Mouse (Mus musculus): Measurements from ENCODE around the gene Stip1. TPM values are rescaled to one million over a fixed set of nuclear protein-coding genes. Genes with fewer than 3 reads are reported as not detected.

Stip1 gene
- total and polyA plus RNA-seq, 3 experiments, result 284 to 430 (median 370) TPM

- TF ChIP-seq POLR2AphosphoS5 (IDR thresholded peaks at IDR 0.05; ENCODE audit: borderline replicate concordance, low read depth, low read length) (no peak), GATA1 (IDR thresholded peaks at IDR 0.05; ENCODE audit: low read depth, low read length) (no peak), MAZ (IDR thresholded peaks at IDR 0.05; ENCODE audit: low read depth, low read length) (peak; percentile 80; the same call in 1 of the 2 replicates), HCFC1 (IDR thresholded peaks at IDR 0.05; ENCODE audit: low read depth, low read length) (peak; percentile 93), SMC3 (IDR thresholded peaks at IDR 0.05; ENCODE audit: low read depth, low read length) (no peak)
Measured at GRCm38 (mm10) chr19:6974211-6975205, 65.3 kb downstream of the Stip1 start, which contains the start of gene Ppp1r14b (continued).

GRCm38 (mm10) chr19:6973581-6974190 lies 66.1 kb downstream of the Stip1 start:
- peaks cover 4 to 51% of the 10 kb centered on the region in 2 experiments for H3K4me1 ChIP-seq (ENCODE audit: control insufficient read depth in 1 of 2, insufficient read depth in 2 of 2, low read length in 2 of 2)
- peak; percentile 42; the same call in 1 of the 2 replicates for TF ChIP-seq NELFE (IDR thresholded peaks at IDR 0.05; ENCODE audit: low read depth, low read length)
- TF ChIP-seq USF2 (IDR thresholded peaks at IDR 0.05; ENCODE audit: borderline replicate concordance in 1 of 2, insufficient read depth in 1 of 2, low read depth in 1 of 2, low read length in 2 of 2), result no peak
- TF ChIP-seq MAX (IDR thresholded peaks at IDR 0.05; ENCODE audit: low read length), result 0 out of 2 replicates have a peak, but pooled peaks have one; percentile 14
- no peak; a peak in 1 of 4 replicates for TF ChIP-seq POLR2A (IDR thresholded peaks at IDR 0.05; ENCODE audit: control insufficient read depth in 1 of 2, insufficient read depth in 1 of 2, low read depth in 1 of 2, low read length in 2 of 2, poor library complexity in 1 of 2)
- DNase-seq (ENCODE audit: low read depth, low spot score), result peak; percentile 76
- peaks cover 0 to 27% of the 10 kb centered on the region in 2 experiments; a peak in 2 of 4 replicates for H3K36me3 ChIP-seq (ENCODE audit: control insufficient read depth in 1 of 2, insufficient read depth in 2 of 2, low read length in 2 of 2)
- H3K4me3 ChIP-seq (ENCODE audit: control insufficient read depth in 1 of 2, insufficient read depth in 1 of 2, low read depth in 2 of 2, low read length in 2 of 2), result peak overlapping the region; percentile 57 to 74
- H3K27ac ChIP-seq (ENCODE audit: control insufficient read depth, low read depth, low read length), result peak overlapping the region; percentile 94
- H3K79me2 ChIP-seq (ENCODE audit: control insufficient read depth, insufficient read depth, low read length, poor library complexity), result peaks cover 31% of the 10 kb centered on the region
- no peaks in the 10 kb centered on the region for H3K27me3 ChIP-seq (ENCODE audit: control insufficient read depth in 1 of 2, insufficient read depth in 2 of 2, low read length in 2 of 2)
- H3K9ac ChIP-seq (ENCODE audit: control insufficient read depth, low read depth, low read length, poor library complexity, severe bottlenecking), result peak overlapping the region; percentile 77
- no peaks in the 10 kb centered on the region for H3K9me3 ChIP-seq (replicated peaks; ENCODE audit: insufficient read depth, low read length)

GRCm38 (mm10) chr19:6972247-6972917 lies 67.4 kb downstream of the Stip1 start:
- H3K9ac ChIP-seq (ENCODE audit: control insufficient read depth, low read depth, low read length, poor library complexity, severe bottlenecking), result peak overlapping the region; percentile 77
- H3K27me3 ChIP-seq (ENCODE audit: control insufficient read depth in 1 of 2, insufficient read depth in 2 of 2, low read length in 2 of 2), result no peaks in the 10 kb centered on the region
- peak overlapping the region; percentile 9 to 19; a peak in 2 of 4 replicates for H3K4me3 ChIP-seq (ENCODE audit: control insufficient read depth in 1 of 2, insufficient read depth in 1 of 2, low read depth in 2 of 2, low read length in 2 of 2)
- DNase-seq (ENCODE audit: low read depth, low spot score), result peak; percentile 51
- H3K4me1 ChIP-seq (ENCODE audit: control insufficient read depth in 1 of 2, insufficient read depth in 2 of 2, low read length in 2 of 2), result peaks cover 4 to 46% of the 10 kb centered on the region in 2 experiments
- H3K79me2 ChIP-seq (ENCODE audit: control insufficient read depth, insufficient read depth, low read length, poor library complexity), result peaks cover 21% of the 10 kb centered on the region
- H3K27ac ChIP-seq (ENCODE audit: control insufficient read depth, low read depth, low read length), result peak overlapping the region; percentile 41
- H3K9me3 ChIP-seq (replicated peaks; ENCODE audit: insufficient read depth, low read length), result no peaks in the 10 kb centered on the region
- no peak for TF ChIP-seq MXI1 (IDR thresholded peaks at IDR 0.05; ENCODE audit: low read depth, low read length)
- TF ChIP-seq USF1 (IDR thresholded peaks at IDR 0.05; ENCODE audit: low read depth, low read length), result no peak
- no peak for TF ChIP-seq ZC3H11A (IDR thresholded peaks at IDR 0.05; ENCODE audit: low read depth, low read length)
- no peak for TF ChIP-seq USF2 (IDR thresholded peaks at IDR 0.05; ENCODE audit: borderline replicate concordance in 1 of 2, insufficient read depth in 1 of 2, low read depth in 1 of 2, low read length in 2 of 2)
- TF ChIP-seq NELFE (IDR thresholded peaks at IDR 0.05; ENCODE audit: low read depth, low read length), result no peak
- no peak for TF ChIP-seq ZNF384 (IDR thresholded peaks at IDR 0.05; ENCODE audit: low read depth, low read length)
- TF ChIP-seq MAZ (IDR thresholded peaks at IDR 0.05; ENCODE audit: low read depth, low read length), result no peak
- TF ChIP-seq TBP (IDR thresholded peaks at IDR 0.05; ENCODE audit: low read depth, low read length), result no peak
- no peak for TF ChIP-seq RAD21 (IDR thresholded peaks at IDR 0.05; ENCODE audit: low read depth, low read length)
- TF ChIP-seq POLR2A (IDR thresholded peaks at IDR 0.05; ENCODE audit: control insufficient read depth in 1 of 2, insufficient read depth in 1 of 2, low read depth in 1 of 2, low read length in 2 of 2, poor library complexity in 1 of 2), result no peak
- no peak for TF ChIP-seq ZKSCAN1 (IDR thresholded peaks at IDR 0.05; ENCODE audit: low read depth, low read length)
- TF ChIP-seq BHLHE40 (IDR thresholded peaks at IDR 0.05; ENCODE audit: borderline replicate concordance, low read depth, low read length), result no peak
- no peak for TF ChIP-seq HCFC1 (IDR thresholded peaks at IDR 0.05; ENCODE audit: low read depth, low read length)
- peaks cover 0 to 24% of the 10 kb centered on the region in 2 experiments; a peak in 2 of 4 replicates for H3K36me3 ChIP-seq (ENCODE audit: control insufficient read depth in 1 of 2, insufficient read depth in 2 of 2, low read length in 2 of 2)
